In genomic region chr17:34000150-34000537, GRCm38 (mm10) we compare ENCODE assay signal across 8 mouse cellular contexts. TPM values are rescaled to one million over a fixed set of nuclear protein-coding genes. Genes with fewer than 3 reads are reported as not detected.
DNase-seq lines count a peak whose midpoint lies in the region; ATAC-seq and TF ChIP-seq lines count a peak whose summit lies in the region.

TSS of gene H2-K1 (minus strand) at chr17:34000347.

- intact Hi-C loops in heart, postnatal 25 days (cut with DNase I), result no loop called here

- peak; percentile 45; the same call in 1 of the 2 replicates for TF ChIP-seq POLR2A in cerebellum, adult 2 months (IDR thresholded peaks at IDR 0.05; ENCODE audit: borderline replicate concordance, insufficient read depth, low read length)

- H3K9ac ChIP-seq in forebrain, embryonic 16.5 days (replicated peaks; ENCODE audit: low read depth, low read length), result peak within 1 kb of the TSS; percentile 51
- H3K9ac ChIP-seq in liver, postnatal 0 days (replicated peaks), result peak within 1 kb of the TSS; percentile 86
- peak within 1 kb of the TSS; percentile 47 for H3K9ac ChIP-seq in neural tube, embryonic 15.5 days (replicated peaks)

- no peak within 1 kb of the TSS for H3K27ac ChIP-seq in cerebellum, adult 2 months (ENCODE audit: insufficient read depth, low read length)
- no peak within 1 kb of the TSS for H3K27ac ChIP-seq in forebrain, embryonic 16.5 days (ENCODE audit: low read length)
- peak within 1 kb of the TSS; percentile 83 for H3K27ac ChIP-seq in liver, postnatal 0 days (ENCODE audit: low read depth)
- H3K27ac ChIP-seq in neural tube, embryonic 15.5 days (replicated peaks), result no peak within 1 kb of the TSS

- H3K27me3 ChIP-seq in G1E (ENCODE audit: insufficient read depth, low read length), result peaks cover 24% of the 10 kb centered on the region
- peaks cover 3% of the 10 kb centered on the region for H3K27me3 ChIP-seq in cerebellum, adult 2 months (ENCODE audit: control insufficient read depth, insufficient read depth, low read length)
- H3K27me3 ChIP-seq in forebrain, embryonic 16.5 days (replicated peaks; ENCODE audit: control insufficient read depth, insufficient read depth, low read length), result 0 out of 2 replicates have a peak, but pooled peaks cover 4% of the 10 kb centered on the region
- H3K27me3 ChIP-seq in liver, postnatal 0 days (ENCODE audit: insufficient read depth, low read length), result no peaks in the 10 kb centered on the region
- peaks cover 35% of the 10 kb centered on the region for H3K27me3 ChIP-seq in neural tube, embryonic 15.5 days (replicated peaks)

- TF ChIP-seq EP300 in liver, postnatal 0 days (IDR thresholded peaks at IDR 0.05; ENCODE audit: low read depth), result no peak

- no peak for ATAC-seq in G1E (ENCODE audit: extremely low read depth, insufficient number of reproducible peaks, low FRiP score, poor library complexity, severe bottlenecking)
- peak; percentile 45; the same call in 1 of the 2 replicates for ATAC-seq in forebrain, embryonic 16.5 days
- peak; percentile 94 for ATAC-seq in liver, postnatal 0 days
- peak; percentile 84 for ATAC-seq in neural tube, embryonic 15.5 days (ENCODE audit: low FRiP score)

- TF ChIP-seq CTCF in G1E (IDR thresholded peaks at IDR 0.05; ENCODE audit: low read depth, low read length), result no peak
- TF ChIP-seq CTCF in cerebellum, adult 2 months (IDR thresholded peaks at IDR 0.05; ENCODE audit: borderline replicate concordance, insufficient read depth, low read depth, low read length), result no peak
- no peak for TF ChIP-seq CTCF in liver, postnatal 0 days (IDR thresholded peaks at IDR 0.05; ENCODE audit: low read depth)

- DNase-seq in G1E (ENCODE audit: low spot score), result no peak
- DNase-seq in cerebellum, adult 2 months, result peak; percentile 54 to 64
- DNase-seq in heart, postnatal 25 days (ENCODE audit: low spot score), result peak; percentile 89
- DNase-seq in layer of hippocampus, adult 11-12 months (ENCODE audit: low spot score), result peak; percentile 88
- DNase-seq in liver, postnatal 0 days, result peak; percentile 92
- peak; percentile 79 to 87 for DNase-seq in thymus, adult 18-20 months

- no peaks in the 10 kb centered on the region for H3K36me3 ChIP-seq in G1E (replicated peaks)
- H3K36me3 ChIP-seq in forebrain, embryonic 16.5 days (ENCODE audit: control insufficient read depth, insufficient read depth), result no peaks in the 10 kb centered on the region
- H3K36me3 ChIP-seq in liver, postnatal 0 days (replicated peaks; ENCODE audit: insufficient read depth, low read length), result peaks cover 6% of the 10 kb centered on the region
- H3K36me3 ChIP-seq in neural tube, embryonic 15.5 days, result no peaks in the 10 kb centered on the region

- H3K9me3 ChIP-seq in G1E (replicated peaks), result peaks cover 12% of the 10 kb centered on the region
- H3K9me3 ChIP-seq in forebrain, embryonic 16.5 days (ENCODE audit: control insufficient read depth, low read length), result no peaks in the 10 kb centered on the region
- H3K9me3 ChIP-seq in liver, postnatal 0 days (ENCODE audit: low read length), result no peaks in the 10 kb centered on the region
- no peaks in the 10 kb centered on the region for H3K9me3 ChIP-seq in neural tube, embryonic 15.5 days (replicated peaks)

- H3K4me1 ChIP-seq in G1E (ENCODE audit: insufficient read depth, low read depth, low read length), result no peaks in the 10 kb centered on the region
- 0 out of 2 replicates have a peak, but pooled peaks cover 2% of the 10 kb centered on the region for H3K4me1 ChIP-seq in cerebellum, adult 2 months (ENCODE audit: control insufficient read depth, insufficient read depth, low read length)
- H3K4me1 ChIP-seq in forebrain, embryonic 16.5 days (replicated peaks; ENCODE audit: control insufficient read depth, insufficient read depth, low read length), result peaks cover 10% of the 10 kb centered on the region
- peaks cover 11% of the 10 kb centered on the region for H3K4me1 ChIP-seq in liver, postnatal 0 days (ENCODE audit: insufficient read depth)
- peaks cover 14% of the 10 kb centered on the region for H3K4me1 ChIP-seq in neural tube, embryonic 15.5 days

- H3K4me2 ChIP-seq in forebrain, embryonic 16.5 days (ENCODE audit: low read length), result peak within 1 kb of the TSS; percentile 92
- H3K4me2 ChIP-seq in liver, postnatal 0 days (ENCODE audit: low read depth, low read length), result peak within 1 kb of the TSS; percentile 98
- peak within 1 kb of the TSS; percentile 97 for H3K4me2 ChIP-seq in neural tube, embryonic 15.5 days

- peak within 1 kb of the TSS; percentile 38; the same call in 1 of the 2 replicates for H3K4me3 ChIP-seq in G1E (ENCODE audit: low read depth, low read length)
- peak within 1 kb of the TSS; percentile 47 for H3K4me3 ChIP-seq in cerebellum, adult 2 months (replicated peaks; ENCODE audit: insufficient read depth, low read depth, low read length)
- peak within 1 kb of the TSS; percentile 51 for H3K4me3 ChIP-seq in forebrain, embryonic 16.5 days (replicated peaks; ENCODE audit: low read length)
- H3K4me3 ChIP-seq in liver, postnatal 0 days (ENCODE audit: low read depth, low read length), result peak within 1 kb of the TSS; percentile 88
- peak within 1 kb of the TSS; percentile 53 for H3K4me3 ChIP-seq in neural tube, embryonic 15.5 days (replicated peaks)

- under 1% methylated on average over 30 of the region's 30 CpGs for WGBS in cerebellum, adult 2 months
- under 1% methylated on average over 30 of the region's 30 CpGs for WGBS in forebrain, embryonic 16.5 days
- WGBS in liver, postnatal 0 days (ENCODE audit: insufficient replicate concordance), result 2% methylated on average over 29 of the region's 30 CpGs
- under 1% methylated on average over 29 of the region's 30 CpGs for WGBS in neural tube, embryonic 15.5 days

RNA-seq across cellular contexts. Expression of gene H2-K1, which starts in this region (rescaled TPM):
- not detected in 2 replicates for total RNA-seq in G1E (2014; fragmentation: Nextera tagmentation)
- total RNA-seq in G1E (2017), result 0.16 and 0.23 TPM in 2 replicates
- 0.58 and 0.74 TPM in 2 replicates for polyA plus RNA-seq in G1E (2012)
- 61.9 and 77.5 TPM in 2 replicates for polyA plus RNA-seq in cerebellum, adult 2 months (2012; rRNA removed)
- polyA plus RNA-seq in forebrain, embryonic 16.5 days (2015; fragmentation: Nextera tagmentation; extraction: Ambion mirVana), result 9.4 and 9.9 TPM in 2 replicates
- total RNA-seq in heart, postnatal 25 days (2021), result 10 to 100 TPM; 59.9 to 88.2 TPM
- polyA plus RNA-seq in liver, postnatal 0 days (2015; fragmentation: Nextera tagmentation; extraction: Ambion mirVana), result 274 and 288 TPM in 2 replicates
- polyA plus RNA-seq in neural tube, embryonic 15.5 days (2015; fragmentation: Nextera tagmentation; extraction: Ambion mirVana), result 19.8 and 88.0 TPM in 2 replicates

Comparison
In these comparisons a context has a peak if more than half of its experiments do, and no peak if none do; other contexts are left out.
1. RNA of gene H2-K1 (total RNA-seq): 59.9 to 88.2 TPM in heart, postnatal 25 days; 0.16 to 0.23 TPM in G1E; every median in the first group is over 10 times any median in the second.
2. H3K4me3 ChIP-seq: peak in every context shown above with its lines; median percentile 88 in liver, postnatal 0 days; 53 in neural tube, embryonic 15.5 days; 51 in forebrain, embryonic 16.5 days; 47 in cerebellum, adult 2 months; 38 in G1E.
3. Peak in every context shown above with its lines, with median percentiles within 50 percentile points of each other: H3K4me2 ChIP-seq and H3K9ac ChIP-seq.